40 mouse cellular contexts compared by ENCODE assay signal in the genomic region with DNA sequence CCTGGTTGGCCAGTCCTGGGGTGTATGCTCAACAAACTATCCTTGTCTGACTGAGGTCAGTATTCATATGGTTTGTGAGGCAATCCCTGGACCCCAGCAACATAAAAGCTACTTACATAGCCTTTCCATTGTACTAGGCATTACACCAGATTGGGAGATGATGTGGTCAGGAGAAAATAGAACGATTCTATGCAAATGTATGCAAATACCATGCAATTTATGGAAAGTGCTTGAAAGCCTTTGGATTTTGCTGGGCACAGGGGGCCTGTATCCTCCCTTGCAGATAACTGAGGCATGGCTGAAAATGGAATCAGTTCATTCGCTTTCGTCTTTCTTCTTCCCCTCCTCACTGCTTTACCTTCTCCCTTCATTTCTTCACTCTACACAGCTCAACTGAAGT. TPM values are rescaled to one million over a fixed set of nuclear protein-coding genes. Genes with fewer than 3 reads are reported as not detected.
"Had no signal": no experiment of that assay in that cellular context is flagged by ENCODE, and none has a peak within 500 bp of the region (broad histone marks: within the 10 kb centered on the region; RNA-seq: fewer than 3 reads in every experiment).

No protein-coding gene starts in this region.

- H3K9me3 ChIP-seq: heart, embryonic 10.5 days; heart, embryonic 12.5 days; hindbrain, embryonic 10.5 days; hindbrain, embryonic 12.5 days; intestine, embryonic 15.5 days; limb, embryonic 13.5 days; limb, embryonic 15.5 days had no signal

- DNase-seq: gastrocnemius, adult 2 months; gastrocnemius, postnatal 10 days; gastrocnemius, postnatal 25 days; heart, adult 18-20 months; heart, postnatal 10 days; heart, postnatal 4 days; kidney, adult 18-20 months; kidney, adult 8-10 months; kidney, postnatal 10 days; kidney, postnatal 25 days; kidney, postnatal 4 days; layer of hippocampus, postnatal 36 days; left cerebral cortex, postnatal 4 days had no signal

- H3K4me1 ChIP-seq: heart, embryonic 10.5 days; heart, embryonic 12.5 days; hindbrain, embryonic 10.5 days; hindbrain, embryonic 12.5 days; intestine, embryonic 15.5 days; limb, embryonic 13.5 days; limb, embryonic 15.5 days had no signal

- H3K27ac ChIP-seq: gastrocnemius, adult 2 months; heart, embryonic 10.5 days; hindbrain, embryonic 10.5 days; hindbrain, embryonic 12.5 days; hindbrain, embryonic 14.5 days; intestine, embryonic 15.5 days; layer of hippocampus, adult 2 months; limb, embryonic 13.5 days; limb, embryonic 15.5 days had no signal

- H3K36me3 ChIP-seq: heart, embryonic 10.5 days; heart, embryonic 12.5 days; hindbrain, embryonic 10.5 days; hindbrain, embryonic 12.5 days; intestine, embryonic 15.5 days; limb, embryonic 13.5 days; limb, embryonic 15.5 days had no signal

- H3K27me3 ChIP-seq: hindbrain, embryonic 12.5 days; intestine, embryonic 15.5 days; limb, embryonic 13.5 days; limb, embryonic 15.5 days had no signal

- H3K4me3 ChIP-seq: gastrocnemius, adult 2 months; heart, embryonic 10.5 days; heart, embryonic 12.5 days; hindbrain, embryonic 10.5 days; hindbrain, embryonic 12.5 days; intestine, embryonic 15.5 days; layer of hippocampus, adult 2 months; limb, embryonic 13.5 days; limb, embryonic 15.5 days had no signal

- H3K9ac ChIP-seq: heart, embryonic 12.5 days; hindbrain, embryonic 12.5 days; hindbrain, embryonic 14.5 days; intestine, embryonic 15.5 days; limb, embryonic 13.5 days; limb, embryonic 15.5 days had no signal

- ATAC-seq: forebrain, embryonic 16.5 days; hindbrain, embryonic 16.5 days; inflammation-experienced regulatory T-cells, adult 6 months; intestine, embryonic 15.5 days; intestine, postnatal 0 days had no signal

- H3K4me2 ChIP-seq: heart, embryonic 12.5 days; hindbrain, embryonic 12.5 days; hindbrain, embryonic 14.5 days; intestine, embryonic 15.5 days; limb, embryonic 13.5 days; limb, embryonic 15.5 days had no signal

RNA-seq across cellular contexts. Expression of a gene that starts 18.4 kb away (rescaled TPM):
- total RNA-seq: gastrocnemius, adult 2 months; gastrocnemius, postnatal 10 days; gastrocnemius, postnatal 25 days; gastrocnemius, postnatal 4 days; granulocyte monocyte progenitor cell, adult 5-6 weeks; heart, adult 18-20 months; heart, adult 8-10 months; heart, postnatal 10 days; heart, postnatal 25 days; heart, postnatal 4 days; layer of hippocampus, adult 2 months; layer of hippocampus, postnatal 14 days; layer of hippocampus, postnatal 36 days; left cerebral cortex, adult 8-10 months; left cerebral cortex, postnatal 10 days; left cerebral cortex, postnatal 25 days; left cerebral cortex, postnatal 4 days; liver, adult 2 months had no signal
- polyA plus RNA-seq: forebrain, embryonic 16.5 days; heart, embryonic 10.5 days; heart, embryonic 12.5 days; heart, embryonic 14.5 days; hindbrain, embryonic 10.5 days; hindbrain, embryonic 12.5 days; hindbrain, embryonic 14.5 days; hindbrain, embryonic 16.5 days; inflammation-experienced regulatory T-cells, adult 6 months; intestine, embryonic 15.5 days; intestine, postnatal 0 days; kidney, embryonic 14.5 days; kidney, embryonic 16.5 days; limb, embryonic 11.5 days; limb, embryonic 13.5 days; limb, embryonic 15.5 days; liver, adult 2 months had no signal

RNA-seq across cellular contexts. Expression of a gene that starts 59.3 kb away (rescaled TPM):
- total RNA-seq: gastrocnemius, adult 2 months; gastrocnemius, postnatal 10 days; gastrocnemius, postnatal 25 days; gastrocnemius, postnatal 4 days; granulocyte monocyte progenitor cell, adult 5-6 weeks; heart, adult 18-20 months; heart, adult 8-10 months; heart, postnatal 10 days; heart, postnatal 25 days; heart, postnatal 4 days; layer of hippocampus, adult 2 months; layer of hippocampus, postnatal 14 days; layer of hippocampus, postnatal 36 days; left cerebral cortex, adult 8-10 months; left cerebral cortex, postnatal 10 days; left cerebral cortex, postnatal 25 days; left cerebral cortex, postnatal 4 days; liver, adult 2 months had no signal
- polyA plus RNA-seq: forebrain, embryonic 16.5 days; heart, embryonic 10.5 days; heart, embryonic 12.5 days; heart, embryonic 14.5 days; heart, embryonic 16.5 days; hindbrain, embryonic 10.5 days; hindbrain, embryonic 12.5 days; hindbrain, embryonic 14.5 days; hindbrain, embryonic 16.5 days; inflammation-experienced regulatory T-cells, adult 6 months; intestine, embryonic 15.5 days; intestine, postnatal 0 days; kidney, embryonic 14.5 days; kidney, embryonic 16.5 days; limb, embryonic 11.5 days; limb, embryonic 13.5 days; limb, embryonic 15.5 days; liver, adult 2 months had no signal
